Mouse (Mus musculus) small intestine, adult 2 months (tissue): ENCODE results near the gene Trim56. TPM values are rescaled to one million over a fixed set of nuclear protein-coding genes. Genes with fewer than 3 reads are reported as not detected.

Source experiments
- H3K27ac ChIP-seq: fragments of 200-500 bp; 2 replicates; pipeline ENCODE4 v1.5.1; 2012; ENCODE audit warnings: low read depth, low read length, control low read depth, inconsistent platforms; ENCODE audit not compliant: insufficient read depth
- H3K27me3 ChIP-seq: fragments of 200-500 bp; 2 replicates; pipeline ENCODE4 v1.6.1; 2012; ENCODE audit warnings: mild to moderate bottlenecking, moderate library complexity, low read length, inconsistent platforms; ENCODE audit not compliant: control insufficient read depth, insufficient read depth
- H3K36me3 ChIP-seq: fragments of 200-500 bp; 2 replicates; pipeline ENCODE4 v1.6.1; 2012; ENCODE audit warnings: mild to moderate bottlenecking, low read length, control low read depth, inconsistent platforms; ENCODE audit not compliant: control insufficient read depth, insufficient read depth
- H3K4me1 ChIP-seq: fragments of 200-500 bp; 2 replicates; pipeline ENCODE4 v1.6.1; 2012; ENCODE audit warnings: low read length, inconsistent platforms, mixed read lengths; ENCODE audit not compliant: control insufficient read depth, insufficient read depth, insufficient read length
- H3K4me3 ChIP-seq: fragments of 200-500 bp; 2 replicates; pipeline ENCODE4 v1.5.1; 2012; ENCODE audit warnings: low read depth, mild to moderate bottlenecking, control low read depth, inconsistent platforms, low read length, moderate library complexity
- CTCF ChIP-seq: fragments of 200-500 bp; IDR thresholded peaks from 2 replicates; pipeline ENCODE4 v1.5.1; 2012; ENCODE audit warnings: low read depth, mild to moderate bottlenecking, control low read depth, inconsistent platforms, low read length, moderate library complexity, mixed read lengths; ENCODE audit not compliant: insufficient replicate concordance, insufficient read length; ENCODE audit errors: extremely low read depth
- POLR2A ChIP-seq: fragments of 200-500 bp; IDR thresholded peaks from 2 replicates; pipeline ENCODE4 v1.6.1; 2012; ENCODE audit warnings: low read depth, mild to moderate bottlenecking, control low read depth, inconsistent platforms, low read length, moderate library complexity
- WGBS: fragments of 180-500 bp; shearing (Covaris S2); methylation state at CpG from one replicate; pipeline ENCODE4 v1.1.7; 2018; 5-methylcytosine and 5-hydroxymethylcytosine counted together
- polyA plus RNA-seq: library from polyadenylated mRNA; depleted of rRNA; stranded (reverse); fragments of >200 nt; gene quantifications from 2 replicates; pipeline ENCODE4 v1.2.3, GENCODE M21; 2012

Gene Trim56
- polyA plus RNA-seq, 1 experiment, result 19.9 TPM

- Histone ChIP-seq H3K36me3 (no peaks in the 10 kb centered on the region), H3K27me3 (no peaks in the 10 kb centered on the region), H3K4me1 (no peaks in the 10 kb centered on the region), H3K4me3 (no peak overlapping the region), H3K27ac (no peak overlapping the region)
- TF ChIP-seq POLR2A, result no peak
- no peak for TF ChIP-seq CTCF
- WGBS, result 87% methylated on average over 3 of the region's 3 CpGs
Observed at GRCm38 (mm10) chr5:137085731-137086130, 30.3 kb downstream of the Trim56 start.

GRCm38 (mm10) chr5:137085021-137085420 is 31.0 kb downstream of the Trim56 start:
- H3K27ac ChIP-seq, result no peak overlapping the region
- no peaks in the 10 kb centered on the region for H3K4me1 ChIP-seq
- H3K36me3 ChIP-seq, result no peaks in the 10 kb centered on the region
- H3K4me3 ChIP-seq, result no peak overlapping the region
- TF ChIP-seq POLR2A, result no peak
- no peak for TF ChIP-seq CTCF
- WGBS, result 74% methylated on average over 6 of the region's 6 CpGs
- H3K27me3 ChIP-seq, result no peaks in the 10 kb centered on the region

GRCm38 (mm10) chr5:137083051-137083450 is 33.0 kb downstream of the Trim56 start:
- Histone ChIP-seq H3K27me3 (no peaks in the 10 kb centered on the region), H3K27ac (no peak overlapping the region), H3K36me3 (no peaks in the 10 kb centered on the region), H3K4me1 (no peaks in the 10 kb centered on the region), H3K4me3 (no peak overlapping the region)
- 92% methylated on average over 4 of the region's 4 CpGs for WGBS
- TF ChIP-seq POLR2A (no peak), CTCF (no peak)

GRCm38 (mm10) chr5:137079849-137080248 is 36.2 kb downstream of the Trim56 start:
- 56% methylated on average over 5 of the region's 5 CpGs for WGBS
- H3K36me3 ChIP-seq, result no peaks in the 10 kb centered on the region
- TF ChIP-seq CTCF (no peak), POLR2A (no peak)
- H3K4me3 ChIP-seq, result no peak overlapping the region
- H3K4me1 ChIP-seq, result peaks cover 9% of the 10 kb centered on the region; the same call in 1 of the 2 replicates
- no peaks in the 10 kb centered on the region for H3K27me3 ChIP-seq
- peak overlapping the region; percentile 32; the same call in 1 of the 2 replicates for H3K27ac ChIP-seq

- Histone ChIP-seq H3K4me1 (peaks cover 9% of the 10 kb centered on the region; the same call in 1 of the 2 replicates), H3K36me3 (no peaks in the 10 kb centered on the region), H3K27ac (no peak overlapping the region), H3K27me3 (no peaks in the 10 kb centered on the region), H3K4me3 (no peak overlapping the region)
- 49% methylated on average over 6 of the region's 6 CpGs for WGBS
- TF ChIP-seq CTCF, result no peak
- no peak for TF ChIP-seq POLR2A
Observed at GRCm38 (mm10) chr5:137078616-137079015, 37.4 kb downstream of the Trim56 start.

- WGBS, result 24% methylated on average over 14 of the region's 14 CpGs
- TF ChIP-seq POLR2A (no peak), CTCF (no peak)
- Histone ChIP-seq H3K4me3 (no peak overlapping the region), H3K36me3 (no peaks in the 10 kb centered on the region), H3K27me3 (no peaks in the 10 kb centered on the region), H3K27ac (no peak overlapping the region), H3K4me1 (peaks cover 9% of the 10 kb centered on the region; the same call in 1 of the 2 replicates)
Observed at GRCm38 (mm10) chr5:137078041-137078440, 38.0 kb downstream of the Trim56 start.

GRCm38 (mm10) chr5:137077187-137077586 is 38.8 kb downstream of the Trim56 start:
- Histone ChIP-seq H3K27ac (0 out of 2 replicates have a peak overlapping the region, but pooled peaks have one; percentile 47), H3K4me1 (peaks cover 14% of the 10 kb centered on the region), H3K36me3 (no peaks in the 10 kb centered on the region), H3K27me3 (no peaks in the 10 kb centered on the region), H3K4me3 (no peak overlapping the region)
- WGBS, result 80% methylated on average over 7 of the region's 7 CpGs
- TF ChIP-seq CTCF, result no peak
- no peak for TF ChIP-seq POLR2A
